Mouse (Mus musculus) splenic B cell, adult 2 months (primary cell): ENCODE data around the gene Tmem156.
"Not testable (repeated sequence)": the region's sequence is repeated elsewhere in the genome, so short reads cannot be mapped to it uniquely, and the experiment has no call there.

Source experiments
- DNase-seq: peaks from one replicate; pipeline ENCODE4 v3.0.0-alpha.2; 2011; ENCODE audit warnings: low read depth, low spot score
- H3K27me3 ChIP-seq: 2 replicates; pipeline ENCODE4 v1.6.1; 2012; ENCODE audit warnings: mild to moderate bottlenecking, low read length, moderate library complexity, mixed read lengths; ENCODE audit not compliant: control insufficient read depth, poor library complexity, insufficient read depth, severe bottlenecking
- H3K36me3 ChIP-seq: 2 replicates; pipeline ENCODE4 v1.6.1; 2012; ENCODE audit warnings: mild to moderate bottlenecking, low read length, moderate library complexity, mixed read lengths; ENCODE audit not compliant: control insufficient read depth, poor library complexity, insufficient read depth, severe bottlenecking

The Tmem156 gene

DNA sequence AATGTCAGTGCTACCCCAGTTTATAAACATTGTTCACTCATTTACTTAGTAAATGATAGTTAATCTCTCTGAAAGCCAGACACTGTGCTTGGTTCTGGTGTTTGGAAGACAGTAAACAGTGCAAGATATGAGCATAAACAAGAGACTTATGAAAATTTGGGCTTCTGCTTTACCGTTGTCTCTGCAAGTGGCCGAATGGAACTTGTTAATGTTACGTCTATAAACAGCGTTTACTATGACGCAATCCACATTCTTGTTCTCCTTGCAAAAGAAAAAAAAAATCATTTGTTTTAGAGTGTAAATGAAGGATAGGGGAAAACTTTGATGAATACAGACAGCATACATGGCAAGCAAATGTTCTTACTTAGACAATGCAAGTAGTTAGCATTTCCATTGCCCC, at the start of gene Tmem156:
TSS of gene Tmem156 (minus strand) at position 212 of the 400 bp plus-strand sequence.
- Histone ChIP-seq H3K27me3 (no peaks in the 10 kb centered on the region), H3K36me3 (no peaks in the 10 kb centered on the region)
- no peak for DNase-seq

DNA sequence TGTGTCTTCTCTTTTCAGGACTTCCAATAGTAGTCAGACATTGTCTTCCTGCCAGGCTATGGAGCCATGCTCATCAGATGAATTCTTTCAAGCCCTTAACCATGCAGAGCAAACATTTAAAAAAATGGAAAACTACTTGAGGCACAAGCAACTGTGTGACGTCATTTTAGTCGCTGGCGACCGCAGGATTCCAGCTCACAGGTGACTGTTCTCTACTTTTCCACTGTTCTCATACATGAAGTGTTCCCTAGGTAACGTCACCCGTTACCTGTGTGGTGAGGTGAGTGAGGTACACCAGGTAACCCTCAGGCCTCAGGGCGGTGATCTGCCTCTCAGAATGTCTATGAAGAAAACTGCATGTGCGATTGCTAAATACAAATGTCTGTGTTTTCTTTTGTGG, 49.3 kb upstream of the Tmem156 start:
- Histone ChIP-seq H3K27me3 (no peaks in the 10 kb centered on the region), H3K36me3 (peaks cover 6% of the 10 kb centered on the region)
- no peak for DNase-seq

DNA sequence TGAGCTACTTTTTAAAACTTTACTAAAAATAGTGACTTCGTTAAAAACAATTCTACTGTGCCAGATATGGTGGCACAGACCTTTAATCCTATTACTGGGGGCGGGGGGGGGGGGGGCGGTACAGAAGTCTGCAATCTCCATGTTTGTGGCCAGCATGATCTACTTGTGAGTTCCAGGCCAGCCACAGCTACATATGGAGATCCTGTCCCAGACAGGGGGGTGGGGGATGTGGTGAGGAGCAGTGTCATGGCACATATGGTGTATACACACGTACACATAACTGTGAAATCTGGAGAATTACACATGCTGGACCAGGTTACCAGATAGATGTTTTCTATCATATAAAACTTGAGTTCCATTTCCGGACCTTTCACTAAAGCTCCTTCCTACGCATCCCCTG, 45.1 kb upstream of the Tmem156 start:
- H3K27me3 ChIP-seq, result no peaks in the 10 kb centered on the region
- DNase-seq, result no peak
- peaks cover under 1% of the 10 kb centered on the region; the same call in 1 of the 2 replicates for H3K36me3 ChIP-seq

DNA sequence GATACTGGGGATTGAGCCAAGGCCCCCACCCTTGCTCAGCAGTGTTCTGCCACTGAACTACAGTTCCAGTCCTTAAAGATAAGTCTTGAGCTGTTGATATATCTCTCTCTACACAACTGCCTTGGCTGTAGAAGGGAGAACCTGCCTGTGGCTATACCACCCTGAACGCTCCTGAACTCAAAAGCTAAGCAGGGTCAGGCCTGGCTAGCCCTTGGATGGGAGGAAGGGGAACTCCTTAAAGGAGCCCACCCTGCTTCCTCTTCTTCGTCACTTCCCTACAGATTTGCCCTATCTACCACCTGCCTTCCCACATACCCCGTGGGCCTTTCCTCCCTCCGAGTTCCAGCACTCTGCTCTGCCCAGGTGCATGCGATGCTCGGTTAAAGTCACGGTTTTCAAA, 44.2 kb upstream of the Tmem156 start:
- DNase-seq, result no peak
- H3K27me3 ChIP-seq, result no peaks in the 10 kb centered on the region
- H3K36me3 ChIP-seq, result no peaks in the 10 kb centered on the region

DNA sequence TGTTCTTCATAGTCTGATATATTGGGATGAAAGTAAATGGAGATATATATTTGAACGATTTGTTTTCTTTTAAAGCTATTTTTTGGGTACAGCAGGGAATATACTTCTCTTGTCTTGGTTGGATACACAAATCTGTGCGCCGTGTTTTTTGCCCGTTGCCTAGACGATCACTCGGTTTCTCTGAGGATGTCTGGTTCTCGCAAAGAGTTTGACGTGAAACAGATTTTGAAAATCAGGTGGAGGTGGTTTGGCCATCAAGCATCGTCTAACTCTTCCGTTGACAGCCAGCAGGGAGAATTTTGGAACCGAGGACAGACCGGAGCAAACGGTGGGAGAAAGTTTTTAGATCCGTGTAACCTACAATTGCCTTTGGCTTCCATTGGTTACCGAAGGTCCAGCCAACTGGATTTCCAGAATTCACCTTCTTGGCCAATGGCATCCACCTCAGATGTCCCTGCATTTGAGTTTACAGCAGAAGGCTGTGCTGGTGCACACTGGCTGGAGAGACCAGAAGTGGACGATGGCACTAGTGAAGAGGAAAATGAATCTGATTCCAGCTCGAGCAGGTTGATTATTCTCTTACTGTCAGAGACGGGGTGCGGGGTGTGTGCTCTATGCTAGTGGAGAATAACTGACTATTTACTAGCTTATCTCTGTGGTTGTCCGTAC, 39.4 kb upstream of the Tmem156 start:
- no peak for DNase-seq
- no peaks in the 10 kb centered on the region for H3K36me3 ChIP-seq
- no peaks in the 10 kb centered on the region for H3K27me3 ChIP-seq

DNA sequence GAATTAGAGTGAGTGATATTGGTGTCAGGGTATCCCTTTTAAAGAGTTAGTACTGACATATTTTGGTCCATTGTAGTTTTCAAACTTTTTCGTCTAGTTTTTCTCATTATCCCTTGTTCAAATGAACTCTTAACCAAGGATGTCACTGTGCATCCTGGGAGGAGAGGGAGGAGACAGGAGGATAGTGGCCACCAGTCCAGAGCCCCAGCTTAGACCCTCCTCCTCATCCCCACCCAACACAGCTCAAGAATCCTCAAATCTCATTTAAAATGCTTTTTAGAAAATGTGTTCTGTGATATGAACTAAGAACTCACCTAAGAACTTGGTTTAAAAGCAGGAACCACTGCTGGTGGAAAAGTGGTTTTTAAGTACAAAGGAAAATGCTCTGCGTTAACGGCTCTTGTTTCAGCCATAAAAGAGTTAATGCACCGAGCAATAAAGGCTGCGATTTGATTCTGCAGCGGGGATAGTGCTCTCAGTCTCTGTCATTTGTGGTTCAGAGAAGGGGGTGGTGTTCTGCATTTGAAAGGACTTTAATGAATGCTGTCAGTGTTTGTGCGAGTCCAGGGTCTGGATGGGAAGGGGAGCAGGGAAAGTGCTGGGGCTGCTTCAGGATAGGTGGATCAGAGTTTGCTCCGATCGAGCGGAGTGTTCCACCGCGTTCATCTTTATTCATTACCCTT, 38.7 kb upstream of the Tmem156 start:
- no peak for DNase-seq
- no peaks in the 10 kb centered on the region for H3K36me3 ChIP-seq
- H3K27me3 ChIP-seq, result no peaks in the 10 kb centered on the region

DNA sequence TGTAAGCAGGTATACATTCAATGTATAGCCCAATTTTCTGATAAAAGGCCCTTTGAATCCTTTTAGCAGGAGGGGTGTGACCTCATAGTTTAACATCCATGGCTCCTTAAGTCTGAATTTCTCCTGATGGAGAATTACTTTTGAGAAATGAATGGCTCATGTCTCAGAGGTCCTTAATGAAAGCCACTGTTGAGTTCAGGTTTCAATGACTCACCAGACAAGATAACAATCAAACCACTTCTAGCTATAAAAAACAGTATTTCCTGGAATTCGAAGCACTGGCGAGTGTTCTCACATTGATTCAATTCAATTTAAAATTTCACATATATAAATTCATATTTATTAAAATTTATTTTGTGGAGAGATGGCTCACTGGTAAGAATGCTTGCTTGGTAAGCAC, 36.5 kb upstream of the Tmem156 start:
- H3K36me3 ChIP-seq, result no peaks in the 10 kb centered on the region
- DNase-seq, result no peak
- no peaks in the 10 kb centered on the region for H3K27me3 ChIP-seq

DNA sequence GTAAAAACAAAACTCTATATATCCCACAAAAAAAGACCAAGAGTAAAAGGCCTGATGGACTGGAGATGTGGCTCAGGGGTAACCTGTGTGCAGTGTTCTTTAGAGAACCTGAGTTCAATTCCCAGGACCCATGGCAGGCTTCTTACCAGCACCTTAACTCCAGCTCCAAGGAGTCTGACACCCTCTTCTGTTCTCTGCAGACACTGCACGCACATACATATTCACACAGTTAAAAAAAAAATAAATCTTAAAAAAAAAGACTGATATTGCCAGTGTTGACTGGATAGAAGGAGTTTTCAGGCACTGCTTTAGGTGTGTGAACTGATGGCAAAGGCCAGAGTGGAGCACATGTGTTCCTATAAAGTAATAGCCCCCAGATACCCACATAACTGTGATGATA, 34.2 kb upstream of the Tmem156 start:
- Histone ChIP-seq H3K27me3 (no peaks in the 10 kb centered on the region), H3K36me3 (no peaks in the 10 kb centered on the region)
- no peak for DNase-seq

DNA sequence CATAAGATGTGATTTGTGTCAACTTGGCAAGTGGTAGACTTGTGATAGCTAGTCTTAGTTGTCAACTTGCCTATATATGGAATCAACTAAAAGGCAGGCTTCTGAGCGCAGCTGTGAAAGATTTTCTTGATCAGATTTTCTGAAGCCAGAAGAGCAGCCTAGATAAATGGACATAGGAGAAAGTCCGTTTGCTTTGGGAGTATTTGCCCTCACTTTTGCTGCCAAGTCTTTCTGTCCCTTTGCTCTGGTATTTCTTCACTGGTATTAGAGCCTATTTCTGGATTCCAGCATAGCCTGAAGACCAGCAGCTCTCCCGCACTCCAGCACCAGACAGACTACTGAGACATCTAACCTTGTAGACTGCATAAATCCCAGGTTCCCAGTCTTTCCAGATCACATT, 30.7 kb upstream of the Tmem156 start:
- no peak for DNase-seq
- H3K27me3 ChIP-seq, result no peaks in the 10 kb centered on the region
- H3K36me3 ChIP-seq, result no peaks in the 10 kb centered on the region

DNA sequence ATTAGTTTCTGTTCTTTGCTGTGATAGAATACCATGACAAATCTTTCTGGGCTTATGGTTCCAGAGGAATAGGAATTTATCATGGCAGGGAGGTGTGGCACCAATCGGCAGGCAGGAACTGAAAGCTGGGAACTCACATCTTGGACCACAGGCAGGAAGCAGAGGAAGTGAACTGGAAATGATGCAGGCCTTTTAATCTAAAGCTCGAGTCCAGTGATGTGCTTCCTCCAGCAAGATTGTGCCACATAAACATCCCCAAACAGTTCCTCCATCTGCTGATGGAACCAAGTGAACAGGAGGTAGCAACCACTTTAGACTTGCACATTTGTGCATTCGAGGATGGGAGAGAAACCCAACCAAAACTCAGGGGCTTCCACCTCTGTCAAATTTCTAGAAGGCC, 28.0 kb upstream of the Tmem156 start:
- peak; percentile 22 for DNase-seq
- no peaks in the 10 kb centered on the region for H3K27me3 ChIP-seq

DNA sequence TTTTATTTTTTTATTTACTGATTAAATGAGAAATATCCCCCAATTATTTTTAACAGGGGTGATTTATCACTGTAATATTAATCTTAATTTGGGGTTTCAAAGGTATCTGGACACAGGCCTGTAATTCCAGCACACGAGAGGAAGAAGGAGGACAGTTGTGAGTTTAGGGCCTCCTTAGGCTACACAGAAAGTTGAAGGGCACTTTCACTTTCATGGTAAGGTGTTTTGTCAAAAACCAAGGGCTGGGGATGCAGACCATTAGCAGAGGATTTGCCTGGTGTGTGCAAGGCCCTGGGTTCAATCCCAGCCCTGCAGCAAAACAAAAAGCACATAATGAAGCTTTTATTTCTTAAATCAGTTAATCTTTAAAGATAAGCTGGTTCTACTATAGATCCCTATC, 27.6 kb upstream of the Tmem156 start:
- H3K36me3 ChIP-seq, result no peaks in the 10 kb centered on the region
- no peak for DNase-seq
- H3K27me3 ChIP-seq, result no peaks in the 10 kb centered on the region

More for the DNA sequence above, 28.0 kb upstream of the Tmem156 start:
- no peaks in the 10 kb centered on the region for H3K36me3 ChIP-seq

DNA sequence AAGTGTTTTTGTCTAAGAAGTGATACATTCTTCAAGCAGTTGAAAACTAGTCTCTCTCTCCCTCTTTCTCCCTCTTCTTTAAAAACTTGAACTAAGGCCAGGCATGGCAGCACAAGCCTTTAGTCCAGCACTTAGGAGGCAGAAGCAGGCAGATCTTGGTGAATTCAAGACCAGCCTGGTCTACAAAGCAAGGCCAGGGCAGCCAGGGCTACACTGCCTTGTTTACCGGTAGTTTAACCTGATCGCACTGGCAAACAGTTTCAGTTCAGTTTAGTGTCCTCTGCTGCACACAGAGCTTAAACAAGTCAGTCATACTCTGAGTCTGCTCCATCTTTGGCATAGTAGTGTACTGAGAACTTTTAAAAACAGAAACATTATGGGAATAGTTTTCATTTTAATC, 24.9 kb upstream of the Tmem156 start:
- peak; percentile 26 for DNase-seq
- Histone ChIP-seq H3K36me3 (peaks cover 2% of the 10 kb centered on the region; the same call in 1 of the 2 replicates), H3K27me3 (no peaks in the 10 kb centered on the region)

DNA sequence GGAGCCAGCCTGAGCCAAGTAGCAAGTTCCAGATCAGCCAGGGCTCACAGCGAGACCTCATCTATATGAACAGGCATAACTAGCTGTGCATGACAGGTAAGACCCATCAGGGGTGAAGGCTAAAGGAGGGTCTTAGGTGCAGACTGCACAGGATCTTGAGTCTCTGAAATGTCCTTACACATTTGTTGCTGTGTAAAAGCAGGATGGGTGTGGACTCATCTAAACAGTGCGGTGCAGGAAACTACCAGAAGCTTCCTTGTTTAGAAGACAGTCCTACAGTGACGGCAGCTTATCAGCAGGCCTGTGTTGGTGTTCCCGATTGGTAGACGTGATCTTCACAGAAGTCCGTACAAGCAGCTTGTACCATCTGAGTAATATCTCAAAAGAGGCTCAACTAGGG, 21.4 kb upstream of the Tmem156 start:
- Histone ChIP-seq H3K27me3 (no peaks in the 10 kb centered on the region), H3K36me3 (peaks cover 2% of the 10 kb centered on the region; the same call in 1 of the 2 replicates)
- no peak for DNase-seq

DNA sequence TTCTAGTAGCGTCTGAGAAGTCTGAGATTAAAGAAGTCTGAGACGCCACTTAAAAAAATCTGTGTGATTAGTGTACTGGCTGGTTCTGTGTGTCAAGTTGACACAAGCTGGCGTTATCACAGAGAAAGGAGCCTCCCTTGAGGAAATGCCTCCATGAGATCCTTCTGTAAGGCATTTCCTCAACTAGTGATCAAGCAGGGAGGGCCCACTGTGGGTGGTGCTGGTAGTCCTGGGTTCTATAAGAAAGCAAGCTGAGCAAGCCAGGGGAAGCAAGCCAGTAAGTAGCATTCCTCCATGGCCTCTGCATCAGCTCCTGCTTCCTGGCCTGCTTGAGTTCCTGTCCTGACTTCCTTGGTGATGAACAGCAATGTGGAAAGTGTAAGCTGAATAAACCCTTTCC, 20.3 kb upstream of the Tmem156 start:
- H3K27me3 ChIP-seq, DNase-seq, H3K36me3 ChIP-seq: not testable (repeated sequence)

DNA sequence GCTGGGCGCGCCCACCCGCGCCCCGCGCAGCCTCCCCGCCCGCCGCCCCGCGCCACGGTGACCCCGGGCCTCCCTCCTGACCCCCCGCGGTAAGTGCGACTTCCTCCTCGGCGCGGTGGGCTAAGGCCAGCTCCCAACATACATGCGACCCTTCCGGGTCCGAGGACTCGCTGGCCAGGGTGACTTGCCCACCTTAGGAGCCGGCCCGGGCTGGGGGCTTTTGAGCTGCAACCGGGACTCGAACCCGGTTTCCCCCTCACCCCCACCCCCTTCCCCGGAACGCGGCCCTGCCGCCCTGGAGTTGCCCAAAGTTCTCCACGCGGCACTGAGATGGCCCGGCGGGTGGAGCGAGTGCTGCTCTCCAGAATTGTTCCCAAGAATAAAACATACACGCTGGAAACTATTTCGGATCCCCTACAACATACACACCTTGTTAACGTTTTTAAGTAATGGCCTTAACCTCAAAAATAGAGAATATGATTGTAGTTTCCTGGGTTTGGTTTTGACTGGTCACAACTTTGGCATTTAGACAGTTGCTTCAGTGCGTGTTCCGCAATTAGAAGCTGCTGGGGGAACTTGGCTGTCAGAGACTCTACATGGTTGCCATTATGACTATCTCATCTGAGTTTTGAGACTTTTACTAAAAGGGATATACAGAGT, 16.0 kb upstream of the Tmem156 start:
- H3K27me3 ChIP-seq, result no peaks in the 10 kb centered on the region; the same call in 1 of the 2 replicates
- DNase-seq, result peak; percentile 47
- H3K36me3 ChIP-seq, result no peaks in the 10 kb centered on the region
